Mouse (Mus musculus) intestine, embryonic 15.5 days (tissue): ENCODE results near the gene D630036H23Rik. TPM values are rescaled to one million over a fixed set of nuclear protein-coding genes. Genes with fewer than 3 reads are reported as not detected.

Experiments
- ATAC-seq: fragments of 200-750 bp; cut with Nextera tagmentation; 2 replicates; pipeline ENCODE4 v1.8.0; 2017; ENCODE audit warnings: moderate TSS enrichment, moderate library complexity
- H3K27ac ChIP-seq: fragments of 300-500 bp; sonication (generic); 2 replicates; pipeline ENCODE4 v1.5.1; 2015; ENCODE audit warnings: mild to moderate bottlenecking, inconsistent platforms
- H3K27me3 ChIP-seq: fragments of 300-500 bp; sonication (generic); replicated peaks from 2 replicates; pipeline ENCODE4 v1.6.1; 2015; ENCODE audit warnings: inconsistent platforms
- H3K36me3 ChIP-seq: fragments of 300-500 bp; sonication (generic); 2 replicates; pipeline ENCODE4 v1.6.1; 2015; ENCODE audit warnings: inconsistent platforms
- H3K4me1 ChIP-seq: fragments of 300-500 bp; sonication (generic); replicated peaks from 2 replicates; pipeline ENCODE4 v1.6.1; 2015; ENCODE audit warnings: inconsistent platforms
- H3K4me2 ChIP-seq: fragments of 300-500 bp; sonication (generic); replicated peaks from 2 replicates; pipeline ENCODE4 v1.6.1; 2015; ENCODE audit warnings: mild to moderate bottlenecking, inconsistent platforms
- H3K4me3 ChIP-seq: fragments of 300-500 bp; sonication (generic); replicated peaks from 2 replicates; pipeline ENCODE4 v1.5.1; 2015; ENCODE audit warnings: inconsistent platforms
- H3K9ac ChIP-seq: fragments of 300-500 bp; sonication (generic); 2 replicates; pipeline ENCODE4 v1.6.1; 2015; ENCODE audit warnings: inconsistent platforms
- H3K9me3 ChIP-seq: fragments of 300-500 bp; sonication (generic); 2 replicates; pipeline ENCODE4 v1.6.1; 2016; ENCODE audit warnings: inconsistent platforms
- WGBS: fragments of 180-500 bp; shearing (Covaris S2); methylation state at CpG from one replicate; pipeline ENCODE4 v1.1.7; 2015; 5-methylcytosine and 5-hydroxymethylcytosine counted together
- polyA plus RNA-seq: library from polyadenylated mRNA; unstranded; fragments of >200 nt; fragmentation: Nextera tagmentation; extraction: Ambion mirVana; gene quantifications from 2 replicates; pipeline ENCODE4 v1.2.1, GENCODE M21; 2015

D630036H23Rik gene
- polyA plus RNA-seq, 1 experiment from 2014 or later, result 0.99 TPM

GRCm38 (mm10) chr12:36364013-36364412 is 18.0 kb downstream of the D630036H23Rik start:
- 83% methylated on average over 4 of the region's 4 CpGs for WGBS
- Histone ChIP-seq H3K9ac (no peak overlapping the region), H3K27me3 (no peaks in the 10 kb centered on the region), H3K4me2 (no peak overlapping the region), H3K4me3 (no peak overlapping the region), H3K4me1 (no peaks in the 10 kb centered on the region), H3K9me3 (no peaks in the 10 kb centered on the region), H3K36me3 (no peaks in the 10 kb centered on the region), H3K27ac (no peak overlapping the region)
- peak; percentile 55; the same call in 1 of the 2 replicates for ATAC-seq

- no peak overlapping the region for H3K4me2 ChIP-seq
- H3K27me3 ChIP-seq, result no peaks in the 10 kb centered on the region
- H3K4me1 ChIP-seq, result no peaks in the 10 kb centered on the region
- H3K27ac ChIP-seq, result no peak overlapping the region
- H3K9me3 ChIP-seq, result no peaks in the 10 kb centered on the region
- WGBS, result 94% methylated on average over 5 of the region's 5 CpGs
- no peak overlapping the region for H3K4me3 ChIP-seq
- ATAC-seq, result no peak
- H3K9ac ChIP-seq, result no peak overlapping the region
- H3K36me3 ChIP-seq, result no peaks in the 10 kb centered on the region
These were observed 21.3 kb downstream of the D630036H23Rik start for GRCm38 (mm10) chr12:36360693-36361092.

GRCm38 (mm10) chr12:36360064-36360463 is 21.9 kb downstream of the D630036H23Rik start:
- Histone ChIP-seq H3K9me3 (no peaks in the 10 kb centered on the region), H3K4me2 (no peak overlapping the region), H3K4me1 (no peaks in the 10 kb centered on the region), H3K9ac (no peak overlapping the region), H3K36me3 (no peaks in the 10 kb centered on the region), H3K4me3 (no peak overlapping the region), H3K27ac (no peak overlapping the region), H3K27me3 (no peaks in the 10 kb centered on the region)
- 78% methylated on average over 3 of the region's 3 CpGs for WGBS
- ATAC-seq, result no peak

- H3K27ac ChIP-seq, result no peak overlapping the region
- H3K4me2 ChIP-seq, result no peak overlapping the region
- H3K9ac ChIP-seq, result no peak overlapping the region
- H3K36me3 ChIP-seq, result no peaks in the 10 kb centered on the region
- H3K4me1 ChIP-seq, result no peaks in the 10 kb centered on the region
- no peaks in the 10 kb centered on the region for H3K27me3 ChIP-seq
- no peaks in the 10 kb centered on the region for H3K9me3 ChIP-seq
- ATAC-seq, result no peak
- H3K4me3 ChIP-seq, result no peak overlapping the region
- WGBS, result 70% methylated on average over 4 of the region's 4 CpGs
These were observed 37.9 kb downstream of the D630036H23Rik start for GRCm38 (mm10) chr12:36344131-36344530.

GRCm38 (mm10) chr12:36333837-36334281 is 48.1 kb downstream of the D630036H23Rik start:
- Histone ChIP-seq H3K27ac (no peak overlapping the region), H3K4me3 (no peak overlapping the region), H3K27me3 (no peaks in the 10 kb centered on the region), H3K4me2 (no peak overlapping the region), H3K36me3 (no peaks in the 10 kb centered on the region), H3K9me3 (no peaks in the 10 kb centered on the region), H3K4me1 (no peaks in the 10 kb centered on the region), H3K9ac (no peak overlapping the region)
- WGBS, result 69% methylated on average over 9 of the region's 9 CpGs
- no peak for ATAC-seq

GRCm38 (mm10) chr12:36332676-36333075 is 49.3 kb downstream of the D630036H23Rik start:
- Histone ChIP-seq H3K9ac (no peak overlapping the region), H3K4me2 (no peak overlapping the region), H3K27ac (no peak overlapping the region), H3K36me3 (no peaks in the 10 kb centered on the region), H3K4me1 (no peaks in the 10 kb centered on the region), H3K4me3 (no peak overlapping the region), H3K27me3 (no peaks in the 10 kb centered on the region), H3K9me3 (no peaks in the 10 kb centered on the region)
- no peak for ATAC-seq
- WGBS, result 89% methylated on average over 1 of the region's 1 CpGs

Other genes with a start within 250 kb of the D630036H23Rik start
- 35.9 and 37.6 TPM in 2 replicates for gene Ankmy2, start 225.1 kb downstream of the D630036H23Rik start, polyA plus RNA-seq
- gene Bzw2, start 224.1 kb downstream of the D630036H23Rik start, polyA plus RNA-seq, result 185 and 204 TPM in 2 replicates
- gene Lrrc72, start 128.8 kb downstream of the D630036H23Rik start, polyA plus RNA-seq, result not detected in 2 replicates
- gene Sostdc1, start 68.0 kb downstream of the D630036H23Rik start, polyA plus RNA-seq, result 4.6 and 5.6 TPM in 2 replicates
- gene Ispd, start 731 bp downstream of the D630036H23Rik start, polyA plus RNA-seq, result 11.0 and 11.7 TPM in 2 replicates